Mouse (Mus musculus) 3134 (cell line): ENCODE measurements around the gene Ak1.

Experiments
- DNase-seq: peaks from one replicate; pipeline ENCODE4 v3.0.0-alpha.2; 2011; ENCODE audit warnings: low spot score; ENCODE audit not compliant: insufficient read length; ENCODE audit errors: extremely low read depth

The Ak1 gene

GRCm38 (mm10) chr2:32627266-32628043 is 5.9 kb downstream of the Ak1 start:
- DNase-seq, result no peak

- no peak for DNase-seq
These were observed 6.5 kb downstream of the Ak1 start for GRCm38 (mm10) chr2:32628044-32628550.

- DNase-seq, result peak; percentile 82
These were observed 7.2 kb downstream of the Ak1 start for GRCm38 (mm10) chr2:32628729-32629128.

- peak; percentile 84 for DNase-seq
These were observed 7.9 kb downstream of the Ak1 start for GRCm38 (mm10) chr2:32629276-32629976.

- no peak for DNase-seq
These were observed 8.5 kb downstream of the Ak1 start for GRCm38 (mm10) chr2:32630036-32630435.

GRCm38 (mm10) chr2:32631046-32631445 is 9.5 kb downstream of the Ak1 start:
- DNase-seq, result no peak

- peak; percentile 62 for DNase-seq
These were observed 10.3 kb downstream of the Ak1 start for GRCm38 (mm10) chr2:32631737-32632394.

- peak; percentile 61 for DNase-seq
These were observed 12.1 kb downstream of the Ak1 start for GRCm38 (mm10) chr2:32633660-32634059.

- DNase-seq, result no peak
These were observed 12.9 kb downstream of the Ak1 start for GRCm38 (mm10) chr2:32634277-32635105.

- no peak for DNase-seq
These were observed 15.1 kb downstream of the Ak1 start for GRCm38 (mm10) chr2:32636617-32637016.

GRCm38 (mm10) chr2:32637778-32638281 is 16.3 kb downstream of the Ak1 start:
- DNase-seq, result no peak

- DNase-seq, result no peak
These were observed 18.1 kb downstream of the Ak1 start for GRCm38 (mm10) chr2:32639632-32640031.

GRCm38 (mm10) chr2:32640550-32641051 is 19.0 kb downstream of the Ak1 start:
- no peak for DNase-seq

GRCm38 (mm10) chr2:32641810-32642209 is 20.3 kb downstream of the Ak1 start:
- DNase-seq, result no peak

- DNase-seq, result no peak
These were observed 21.3 kb downstream of the Ak1 start for GRCm38 (mm10) chr2:32642813-32643212.

GRCm38 (mm10) chr2:32644083-32644482 is 22.5 kb downstream of the Ak1 start:
- no peak for DNase-seq

- no peak for DNase-seq
These were observed 23.4 kb downstream of the Ak1 start for GRCm38 (mm10) chr2:32644799-32645475.

GRCm38 (mm10) chr2:32645647-32646046 is 24.1 kb downstream of the Ak1 start:
- DNase-seq, result no peak

GRCm38 (mm10) chr2:32646379-32647056 is 25.0 kb downstream of the Ak1 start, which contains the start of gene Eng:
Gene Eng, plus strand, starts transcription at chr2:32646595.
- DNase-seq, result no peak
